Comparison of ENCODE assay signal across 11 mouse cellular contexts in genomic region chr2:44571156-44571555, GRCm38 (mm10).
A peak's percentile ranks its signal among the peaks of the same experiment; 100 is the strongest.
DNase-seq lines count a peak whose midpoint lies in the region; ATAC-seq and TF ChIP-seq lines count a peak whose summit lies in the region.
"Had no signal": no experiment of that assay in that cellular context is flagged by ENCODE, and none has a peak within 500 bp of the region (broad histone marks: within the 10 kb centered on the region; RNA-seq: fewer than 3 reads in every experiment).

No protein-coding gene starts in this region.

- ATAC-seq in forebrain, embryonic 14.5 days, result peak; percentile 41; the same call in 1 of the 2 replicates
- ATAC-seq in intestine, embryonic 16.5 days, result peak; percentile 44; the same call in 1 of the 2 replicates
- no peak for ATAC-seq in megakaryocyte, adult 5-6 weeks (ENCODE audit: poor library complexity, severe bottlenecking)
- ATAC-seq: Patski had no signal

- TF ChIP-seq CTCF in left cerebral cortex, adult 2 months (IDR thresholded peaks at IDR 0.05), result no peak

- intact Hi-C loops in left cerebral cortex, adult 2 months (cut with DNase I), result loop anchor here (5.0 kb wide), 1 partner anchor 541 kb away; no protein-coding TSS in a partner anchor
- intact Hi-C loops in gastrocnemius, postnatal 14 days (cut with DNase I; ENCODE audit: low total_unique reads), result no loop called here

- H3K36me3 ChIP-seq in forebrain, embryonic 14.5 days (ENCODE audit: control insufficient read depth, insufficient read depth, low read length), result no peaks in the 10 kb centered on the region
- no peaks in the 10 kb centered on the region for H3K36me3 ChIP-seq in intestine, embryonic 16.5 days (ENCODE audit: control insufficient read depth, insufficient read depth, low read length)

- H3K27ac ChIP-seq in left cerebral cortex, adult 2 months, result peak overlapping the region; percentile 69
- 0 out of 2 replicates have a peak overlapping the region, but pooled peaks have one; percentile 27 for H3K27ac ChIP-seq in forebrain, embryonic 14.5 days (ENCODE audit: low read depth, low read length)
- peak overlapping the region; percentile 75 for H3K27ac ChIP-seq in intestine, embryonic 16.5 days (ENCODE audit: low read length)

- no peaks in the 10 kb centered on the region for H3K27me3 ChIP-seq in forebrain, embryonic 14.5 days (replicated peaks; ENCODE audit: control insufficient read depth, insufficient read depth, low read length)
- H3K27me3 ChIP-seq in intestine, embryonic 16.5 days (replicated peaks; ENCODE audit: control insufficient read depth, insufficient read depth, low read length), result no peaks in the 10 kb centered on the region
- H3K27me3 ChIP-seq: megakaryocyte, embryonic 14.5 days; Patski had no signal

- DNase-seq in left cerebral cortex, adult 2 months (ENCODE audit: extremely low spot score in 1 of 2, low spot score in 2 of 2), result peak in 1 of 2 experiments; percentile 37
- DNase-seq in left cerebral cortex, adult 11 months (ENCODE audit: low spot score), result no peak
- DNase-seq in forebrain, embryonic 14.5 days (ENCODE audit: low spot score), result peak; percentile 45
- peak; percentile 17 to 34 for DNase-seq in lung, postnatal 4 days
- DNase-seq in gastrocnemius, postnatal 14 days, result no peak
- DNase-seq: cerebellum, adult 11 months; spleen, adult 18-20 months had no signal

- no peaks in the 10 kb centered on the region for H3K9me3 ChIP-seq in forebrain, embryonic 14.5 days (replicated peaks; ENCODE audit: control insufficient read depth, low read length)
- no peaks in the 10 kb centered on the region for H3K9me3 ChIP-seq in intestine, embryonic 16.5 days (ENCODE audit: control insufficient read depth, low read length)
- H3K9me3 ChIP-seq: megakaryocyte, embryonic 14.5 days had no signal

- H3K4me2 ChIP-seq in forebrain, embryonic 14.5 days (ENCODE audit: low read length), result peak overlapping the region; percentile 31
- H3K4me2 ChIP-seq in intestine, embryonic 16.5 days (ENCODE audit: low read depth, low read length), result no peak overlapping the region

- peak overlapping the region; percentile 21 for H3K4me3 ChIP-seq in left cerebral cortex, adult 2 months
- H3K4me3 ChIP-seq in forebrain, embryonic 14.5 days (ENCODE audit: low read depth, low read length), result no peak overlapping the region
- H3K4me3 ChIP-seq in intestine, embryonic 16.5 days (ENCODE audit: low read length), result no peak overlapping the region
- H3K4me3 ChIP-seq: megakaryocyte, embryonic 14.5 days had no signal

- WGBS in forebrain, embryonic 14.5 days, result 17% methylated on average over 9 of the region's 9 CpGs
- 48% methylated on average over 9 of the region's 9 CpGs for WGBS in intestine, embryonic 16.5 days

- H3K4me1 ChIP-seq in forebrain, embryonic 14.5 days (ENCODE audit: control insufficient read depth, insufficient read depth, low read length), result peaks cover 6% of the 10 kb centered on the region; the same call in 1 of the 2 replicates
- 0 out of 2 replicates have a peak, but pooled peaks cover 2% of the 10 kb centered on the region for H3K4me1 ChIP-seq in intestine, embryonic 16.5 days (ENCODE audit: control insufficient read depth, insufficient read depth, low read length)
- H3K4me1 ChIP-seq: megakaryocyte, embryonic 14.5 days had no signal

- 0 out of 2 replicates have a peak overlapping the region, but pooled peaks have one; percentile 3 for H3K9ac ChIP-seq in forebrain, embryonic 14.5 days (ENCODE audit: low read length)
- peak overlapping the region; percentile 21; the same call in 1 of the 2 replicates for H3K9ac ChIP-seq in intestine, embryonic 16.5 days (ENCODE audit: low read depth, low read length)

Comparison
In these comparisons a context has a peak if more than half of its experiments do, and no peak if none do; other contexts are left out.
1. DNase-seq: peak in forebrain, embryonic 14.5 days (single experiment) and lung, postnatal 4 days (2 of 2); none in left cerebral cortex, adult 11 months (single experiment) and gastrocnemius, postnatal 14 days (single experiment).
2. Peak in every context shown above with its lines, with median percentiles within 50 percentile points of each other: H3K27ac ChIP-seq.